Mouse (Mus musculus) midbrain, embryonic 16.5 days (tissue): ENCODE measurements around the gene Galntl6. TPM values are rescaled to one million over a fixed set of nuclear protein-coding genes. Genes with fewer than 3 reads are reported as not detected.

ENCODE experiments used
- ATAC-seq: fragments of 200-750 bp; cut with Nextera tagmentation; 2 replicates; pipeline ENCODE4 v1.8.0; 2017; ENCODE audit warnings: moderate TSS enrichment
- H3K27ac ChIP-seq: fragments of 300-500 bp; sonication (generic); 2 replicates; pipeline ENCODE4 v1.5.1; 2014; ENCODE audit warnings: mild to moderate bottlenecking, low read length, mixed read lengths
- H3K27me3 ChIP-seq: fragments of 300-500 bp; sonication (generic); 2 replicates; pipeline ENCODE4 v1.6.1; 2014; ENCODE audit warnings: low read depth, low read length, mixed read lengths; ENCODE audit not compliant: control insufficient read depth, insufficient read depth
- H3K36me3 ChIP-seq: fragments of 300-500 bp; sonication (generic); 2 replicates; pipeline ENCODE4 v1.6.1; 2014; ENCODE audit warnings: mild to moderate bottlenecking, low read length, moderate library complexity, mixed read lengths; ENCODE audit not compliant: control insufficient read depth, insufficient read depth
- H3K4me1 ChIP-seq: fragments of 300-500 bp; sonication (generic); 2 replicates; pipeline ENCODE4 v1.6.1; 2014; ENCODE audit warnings: mild to moderate bottlenecking, low read length, mixed read lengths; ENCODE audit not compliant: control insufficient read depth, insufficient read depth
- H3K4me2 ChIP-seq: fragments of 300-500 bp; sonication (generic); 2 replicates; pipeline ENCODE4 v1.6.1; 2014; ENCODE audit warnings: mild to moderate bottlenecking, low read length, mixed read lengths
- H3K4me3 ChIP-seq: fragments of 300-500 bp; sonication (generic); 2 replicates; pipeline ENCODE4 v1.5.1; 2014; ENCODE audit warnings: low read depth, mild to moderate bottlenecking, low read length, moderate library complexity, mixed read lengths
- H3K9ac ChIP-seq: fragments of 300-500 bp; sonication (generic); 2 replicates; pipeline ENCODE4 v1.6.1; 2014; ENCODE audit warnings: low read depth, low read length, mixed read lengths
- H3K9me3 ChIP-seq: fragments of 300-500 bp; sonication (generic); replicated peaks from 2 replicates; pipeline ENCODE4 v1.6.1; 2014; ENCODE audit warnings: mild to moderate bottlenecking, low read length, mixed read lengths; ENCODE audit not compliant: control insufficient read depth, poor library complexity, severe bottlenecking
- WGBS: fragments of 180-500 bp; shearing (Covaris S2); extraction: QIAGEN DNeasy Blood & Tissue Kit; methylation state at CpG from one replicate; pipeline ENCODE4 v1.1.7; 2014; 5-methylcytosine and 5-hydroxymethylcytosine counted together
- polyA plus RNA-seq: library from polyadenylated mRNA; unstranded; fragments of >200 nt; fragmentation: Nextera tagmentation; extraction: Ambion mirVana; gene quantifications from 2 replicates; pipeline ENCODE4 v1.2.1, GENCODE M21; 2015

Galntl6 gene
- polyA plus RNA-seq, 1 experiment from 2014 or later, result 18.4 TPM

GRCm38 (mm10) chr8:57779551-57779950 lies 1132.9 kb downstream of the Galntl6 start:
- WGBS, result 81% methylated on average over 7 of the region's 7 CpGs

DNA sequence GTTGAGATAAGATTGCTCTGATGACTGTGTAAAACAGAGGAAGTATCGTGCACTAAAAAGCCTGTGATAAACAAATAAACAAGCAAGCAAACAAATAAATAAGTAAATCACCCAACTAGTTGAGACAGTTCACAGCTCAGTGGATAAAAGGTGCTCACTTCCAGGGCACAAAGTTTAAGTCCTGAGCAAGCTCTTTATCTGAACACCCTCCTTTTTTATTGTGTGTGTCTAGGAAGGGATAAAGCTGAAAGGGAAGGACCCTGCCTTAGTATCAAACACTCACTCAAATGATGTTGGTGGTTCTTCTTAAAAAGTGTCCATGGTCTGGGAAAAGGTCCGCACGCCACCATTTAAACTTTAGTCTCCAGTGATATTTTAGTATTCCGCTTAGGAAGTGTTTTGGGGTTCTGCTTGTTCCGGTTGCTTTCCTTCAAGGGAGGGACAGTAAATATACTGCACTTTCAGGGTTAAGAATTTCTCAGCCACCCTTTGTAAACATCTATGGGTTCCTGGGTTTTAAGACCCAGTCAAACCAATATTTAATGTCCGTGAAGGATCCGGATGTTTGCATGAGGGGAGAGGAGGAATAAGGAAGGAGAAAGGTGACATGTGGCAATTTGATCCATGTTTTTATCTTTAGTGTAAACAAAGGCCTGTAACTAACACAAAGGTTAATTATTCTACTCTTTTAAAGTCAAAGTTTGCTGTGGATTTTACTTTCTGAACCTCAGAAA lies 1134.3 kb downstream of the Galntl6 start:
- H3K4me1 ChIP-seq, result no peaks in the 10 kb centered on the region
- H3K4me3 ChIP-seq, result no peak overlapping the region
- ATAC-seq, result no peak
- H3K27ac ChIP-seq, result no peak overlapping the region
- H3K36me3 ChIP-seq, result no peaks in the 10 kb centered on the region
- H3K9me3 ChIP-seq, result no peaks in the 10 kb centered on the region
- no peak overlapping the region for H3K4me2 ChIP-seq
- 82% methylated on average over 7 of the region's 7 CpGs for WGBS
- no peak overlapping the region for H3K9ac ChIP-seq
- H3K27me3 ChIP-seq, result no peaks in the 10 kb centered on the region; the same call in 1 of the 2 replicates

More at GRCm38 (mm10) chr8:57779551-57779950, 1132.9 kb downstream of the Galntl6 start:
- H3K4me3 ChIP-seq, result no peak overlapping the region
- no peaks in the 10 kb centered on the region for H3K27me3 ChIP-seq
- H3K9me3 ChIP-seq, result no peaks in the 10 kb centered on the region
- H3K36me3 ChIP-seq, result no peaks in the 10 kb centered on the region
- H3K9ac ChIP-seq, result no peak overlapping the region
- no peak overlapping the region for H3K4me2 ChIP-seq
- ATAC-seq, result no peak
- no peaks in the 10 kb centered on the region for H3K4me1 ChIP-seq
- H3K27ac ChIP-seq, result no peak overlapping the region

DNA sequence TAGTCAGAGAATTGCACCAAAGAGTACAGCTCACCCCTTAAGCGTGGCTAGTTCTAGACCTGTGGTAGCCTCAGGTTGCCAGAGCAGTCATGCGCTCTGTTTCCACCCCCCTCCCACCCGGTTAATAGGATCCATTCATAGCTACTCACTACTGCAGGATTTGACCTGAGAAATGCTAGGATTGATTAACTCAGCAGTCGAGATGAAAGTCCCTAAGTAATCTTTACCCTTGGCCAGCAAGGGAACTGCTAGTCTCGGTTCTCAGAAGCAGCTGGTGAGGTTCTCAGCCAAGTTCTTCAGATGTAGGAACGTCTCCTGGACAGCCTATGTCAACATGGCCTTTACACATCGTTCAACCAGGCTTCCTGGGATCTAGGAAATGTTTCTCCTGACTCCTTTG lies 1135.7 kb downstream of the Galntl6 start:
- H3K9me3 ChIP-seq, result no peaks in the 10 kb centered on the region
- H3K36me3 ChIP-seq, result no peaks in the 10 kb centered on the region
- H3K27ac ChIP-seq, result no peak overlapping the region
- no peak overlapping the region for H3K4me3 ChIP-seq
- no peaks in the 10 kb centered on the region for H3K4me1 ChIP-seq
- no peak for ATAC-seq
- H3K9ac ChIP-seq, result no peak overlapping the region
- no peaks in the 10 kb centered on the region; the same call in 1 of the 2 replicates for H3K27me3 ChIP-seq
- H3K4me2 ChIP-seq, result no peak overlapping the region
- 58% methylated on average over 7 of the region's 7 CpGs for WGBS

DNA sequence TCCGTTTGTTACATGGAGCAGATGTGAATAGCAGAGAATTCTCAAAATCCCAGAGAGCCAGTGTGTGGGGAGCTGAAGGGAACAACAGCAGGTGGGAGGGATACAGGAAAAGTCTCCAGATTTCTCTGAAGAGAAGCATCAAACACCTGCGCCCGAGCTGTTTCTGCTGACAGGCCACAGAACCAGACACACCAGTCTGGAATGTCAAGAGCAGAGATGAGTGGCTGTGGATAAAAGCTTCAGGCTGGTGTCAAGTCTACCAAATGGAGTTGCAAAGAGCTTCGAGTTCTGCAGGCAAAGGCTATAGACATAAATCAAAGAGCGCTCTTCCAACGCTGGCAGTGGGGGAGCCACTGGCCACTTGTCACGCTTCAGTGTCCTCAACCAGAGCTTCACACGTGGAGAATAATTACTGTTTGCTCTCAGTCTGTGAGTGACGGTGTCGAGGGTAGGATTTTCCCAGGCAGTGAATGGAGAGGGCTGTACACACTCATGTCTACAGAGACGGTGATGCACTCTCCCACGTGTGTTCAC lies 1139.6 kb downstream of the Galntl6 start:
- no peak overlapping the region for H3K27ac ChIP-seq
- H3K36me3 ChIP-seq, result no peaks in the 10 kb centered on the region
- no peak overlapping the region for H3K4me2 ChIP-seq
- peak; percentile 82 for ATAC-seq
- WGBS, result 27% methylated on average over 12 of the region's 12 CpGs
- no peak overlapping the region for H3K9ac ChIP-seq
- H3K27me3 ChIP-seq, result no peaks in the 10 kb centered on the region; the same call in 1 of the 2 replicates
- H3K4me3 ChIP-seq, result no peak overlapping the region
- no peaks in the 10 kb centered on the region for H3K4me1 ChIP-seq
- no peaks in the 10 kb centered on the region for H3K9me3 ChIP-seq

- no peak for ATAC-seq
- Histone ChIP-seq H3K4me2 (no peak overlapping the region), H3K9me3 (no peaks in the 10 kb centered on the region), H3K9ac (no peak overlapping the region), H3K27me3 (no peaks in the 10 kb centered on the region), H3K4me1 (peaks cover 11% of the 10 kb centered on the region), H3K4me3 (no peak overlapping the region), H3K36me3 (no peaks in the 10 kb centered on the region), H3K27ac (no peak overlapping the region)
- WGBS, result 25% methylated on average over 2 of the region's 2 CpGs
Measured at GRCm38 (mm10) chr8:57767541-57767940, 1144.9 kb downstream of the Galntl6 start.

GRCm38 (mm10) chr8:57766471-57767065 lies 1145.9 kb downstream of the Galntl6 start:
- Histone ChIP-seq H3K4me1 (peaks cover 11% of the 10 kb centered on the region), H3K4me2 (peak overlapping the region; percentile 44), H3K27me3 (no peaks in the 10 kb centered on the region), H3K27ac (peak overlapping the region; percentile 50), H3K9ac (no peak overlapping the region), H3K36me3 (no peaks in the 10 kb centered on the region), H3K9me3 (no peaks in the 10 kb centered on the region), H3K4me3 (0 out of 2 replicates have a peak overlapping the region, but pooled peaks have one; percentile 3)
- WGBS, result 29% methylated on average over 10 of the region's 10 CpGs
- peak; percentile 61 for ATAC-seq

- peaks cover 11% of the 10 kb centered on the region for H3K4me1 ChIP-seq
- WGBS, result 13% methylated on average over 13 of the region's 13 CpGs
- peak; percentile 78 for ATAC-seq
- H3K4me2 ChIP-seq, result peak overlapping the region; percentile 44
- H3K27ac ChIP-seq, result 0 out of 2 replicates have a peak overlapping the region, but pooled peaks have one; percentile 31
- 0 out of 2 replicates have a peak overlapping the region, but pooled peaks have one; percentile 0 for H3K9ac ChIP-seq
- 0 out of 2 replicates have a peak overlapping the region, but pooled peaks have one; percentile 3 for H3K4me3 ChIP-seq
- no peaks in the 10 kb centered on the region for H3K9me3 ChIP-seq
- H3K36me3 ChIP-seq, result no peaks in the 10 kb centered on the region
- H3K27me3 ChIP-seq, result no peaks in the 10 kb centered on the region
Measured at GRCm38 (mm10) chr8:57765726-57766351, 1146.6 kb downstream of the Galntl6 start.

DNA sequence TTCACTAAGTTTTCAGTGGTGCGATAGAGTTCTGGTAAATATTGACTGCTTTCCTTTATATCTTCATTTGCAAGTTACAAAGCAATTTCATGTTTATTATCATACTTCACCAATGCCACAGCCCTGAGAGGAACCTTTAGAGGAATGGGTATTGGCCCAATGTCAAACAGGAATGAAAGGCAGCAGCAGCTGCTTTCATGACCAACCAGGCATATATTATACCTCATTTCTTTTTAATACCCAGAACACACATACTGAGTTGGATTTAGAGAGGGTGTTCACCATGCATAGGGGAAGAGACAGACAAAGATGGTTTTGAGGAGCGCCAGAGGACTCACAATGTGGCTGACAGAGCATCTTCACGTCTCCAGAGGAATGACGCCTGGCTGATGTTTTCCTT lies 1147.2 kb downstream of the Galntl6 start:
- Histone ChIP-seq H3K4me2 (no peak overlapping the region), H3K4me3 (no peak overlapping the region), H3K9ac (no peak overlapping the region), H3K36me3 (no peaks in the 10 kb centered on the region), H3K27me3 (no peaks in the 10 kb centered on the region), H3K4me1 (peaks cover 11% of the 10 kb centered on the region), H3K27ac (no peak overlapping the region), H3K9me3 (no peaks in the 10 kb centered on the region)
- ATAC-seq, result no peak
- 60% methylated on average over 4 of the region's 4 CpGs for WGBS
